Mouse (Mus musculus) embryonic facial prominence, embryonic 11.5 days (tissue): Measurements from ENCODE around the gene Tcf15. TPM values are rescaled to one million over a fixed set of nuclear protein-coding genes. Genes with fewer than 3 reads are reported as not detected.

ENCODE experiments used
- ATAC-seq: fragments of 200-750 bp; cut with Nextera tagmentation; replicated peaks from 2 replicates; pipeline ENCODE4 v1.8.0; 2017; ENCODE audit warnings: low read depth; ENCODE audit not compliant: insufficient number of reproducible peaks, low FRiP score, low TSS enrichment
- DNase-seq: peaks from one replicate; pipeline ENCODE4 v3.0.0-alpha.2; 2015; ENCODE audit warnings: low spot score
- H3K27ac ChIP-seq: fragments of 300-500 bp; sonication (generic); replicated peaks from 2 replicates; pipeline ENCODE4 v1.5.1; 2014; ENCODE audit warnings: mild to moderate bottlenecking, low read depth, low read length, control low read depth
- H3K27me3 ChIP-seq: fragments of 300-500 bp; sonication (generic); 2 replicates; pipeline ENCODE4 v1.6.1; 2014; ENCODE audit warnings: mild to moderate bottlenecking, low read length, moderate library complexity, mixed read lengths; ENCODE audit not compliant: control insufficient read depth, insufficient read depth
- H3K36me3 ChIP-seq: fragments of 300-500 bp; sonication (generic); replicated peaks from 2 replicates; pipeline ENCODE4 v1.6.1; 2014; ENCODE audit warnings: low read depth, mild to moderate bottlenecking, low read length, moderate library complexity, mixed read lengths; ENCODE audit not compliant: control insufficient read depth, insufficient read depth
- H3K4me1 ChIP-seq: fragments of 300-500 bp; sonication (generic); 2 replicates; pipeline ENCODE4 v1.6.1; 2014; ENCODE audit warnings: low read length, mixed read lengths; ENCODE audit not compliant: control insufficient read depth, insufficient read depth
- H3K4me2 ChIP-seq: fragments of 300-500 bp; sonication (generic); 2 replicates; pipeline ENCODE4 v1.6.1; 2014; ENCODE audit warnings: low read depth, mild to moderate bottlenecking, control low read depth, low read length, moderate library complexity
- H3K4me3 ChIP-seq: fragments of 300-500 bp; sonication (generic); 2 replicates; pipeline ENCODE4 v1.5.1; 2014; ENCODE audit warnings: low read depth, low read length, control low read depth
- H3K9ac ChIP-seq: fragments of 300-500 bp; sonication (generic); replicated peaks from 2 replicates; pipeline ENCODE4 v1.6.1; 2014; ENCODE audit warnings: mild to moderate bottlenecking, control low read depth, low read length
- H3K9me3 ChIP-seq: fragments of 300-500 bp; sonication (generic); replicated peaks from 2 replicates; pipeline ENCODE4 v1.6.1; 2016; ENCODE audit warnings: mild to moderate bottlenecking, low read length, inconsistent platforms, mixed read lengths; ENCODE audit not compliant: control insufficient read depth
- WGBS: fragments of 180-500 bp; shearing (Covaris S2); extraction: QIAGEN DNeasy Blood & Tissue Kit; methylation state at CpG from one replicate; pipeline ENCODE4 v1.1.7; 2014; 5-methylcytosine and 5-hydroxymethylcytosine counted together
- polyA plus RNA-seq: library from polyadenylated mRNA; unstranded; fragments of >200 nt; fragmentation: Nextera tagmentation; extraction: Ambion mirVana; gene quantifications from 2 replicates; pipeline ENCODE4 v1.2.1, GENCODE M21; 2014

Tcf15 gene
- polyA plus RNA-seq, 1 experiment from 2014 or later, result 11.3 TPM

DNA sequence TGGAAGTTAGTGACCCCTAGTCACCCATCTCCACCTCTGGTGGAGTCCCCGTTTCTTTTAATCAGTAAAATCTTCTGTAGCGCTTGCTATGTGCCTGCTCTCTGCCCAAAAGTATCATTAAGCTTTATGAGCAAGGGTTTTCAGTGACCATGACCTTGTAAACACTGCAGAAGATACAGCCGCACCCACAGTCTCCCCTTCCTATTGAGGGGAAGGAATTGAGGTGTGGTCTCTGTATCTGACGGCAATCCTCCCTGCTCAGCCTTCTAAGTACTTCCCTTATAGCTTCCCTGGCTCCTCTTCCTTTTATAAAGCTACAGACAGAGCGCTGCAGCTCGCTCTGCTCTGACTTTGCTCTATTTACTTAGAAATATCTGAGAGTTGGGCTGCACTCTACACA, 13.1 kb downstream of the Tcf15 start:
- WGBS, result 81% methylated on average over 6 of the region's 6 CpGs
- DNase-seq, result no peak
- Histone ChIP-seq H3K9ac (no peak overlapping the region), H3K4me3 (no peak overlapping the region), H3K4me1 (no peaks in the 10 kb centered on the region), H3K27ac (no peak overlapping the region), H3K27me3 (no peaks in the 10 kb centered on the region), H3K36me3 (no peaks in the 10 kb centered on the region), H3K4me2 (no peak overlapping the region), H3K9me3 (no peaks in the 10 kb centered on the region)
- no peak for ATAC-seq

DNA sequence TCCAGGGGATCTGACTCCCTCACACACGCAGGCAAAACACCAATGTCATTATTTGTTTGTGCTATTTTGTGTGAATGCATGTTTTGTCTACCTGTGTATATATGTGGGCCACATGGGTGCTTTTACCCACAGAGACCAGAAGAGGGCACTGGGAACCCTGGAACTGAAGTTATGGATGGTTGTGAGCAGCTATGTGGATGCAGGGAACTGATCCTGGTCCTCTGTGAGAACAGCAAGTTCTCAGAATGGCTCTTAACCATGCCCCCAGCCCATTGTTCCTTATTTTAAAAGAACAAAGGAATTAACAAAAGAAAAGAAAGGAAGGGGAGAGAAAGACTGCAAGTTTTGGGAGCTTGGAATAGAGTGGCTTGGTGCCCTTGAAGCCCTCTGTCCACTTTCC, 16.1 kb downstream of the Tcf15 start:
- H3K9me3 ChIP-seq, result no peaks in the 10 kb centered on the region
- no peaks in the 10 kb centered on the region for H3K36me3 ChIP-seq
- H3K4me3 ChIP-seq, result no peak overlapping the region
- H3K4me2 ChIP-seq, result no peak overlapping the region
- ATAC-seq (no peak), DNase-seq (no peak)
- H3K27me3 ChIP-seq, result no peaks in the 10 kb centered on the region
- H3K9ac ChIP-seq, result no peak overlapping the region
- WGBS, result 88% methylated on average over 1 of the region's 1 CpGs
- H3K27ac ChIP-seq, result no peak overlapping the region
- H3K4me1 ChIP-seq, result no peaks in the 10 kb centered on the region

DNA sequence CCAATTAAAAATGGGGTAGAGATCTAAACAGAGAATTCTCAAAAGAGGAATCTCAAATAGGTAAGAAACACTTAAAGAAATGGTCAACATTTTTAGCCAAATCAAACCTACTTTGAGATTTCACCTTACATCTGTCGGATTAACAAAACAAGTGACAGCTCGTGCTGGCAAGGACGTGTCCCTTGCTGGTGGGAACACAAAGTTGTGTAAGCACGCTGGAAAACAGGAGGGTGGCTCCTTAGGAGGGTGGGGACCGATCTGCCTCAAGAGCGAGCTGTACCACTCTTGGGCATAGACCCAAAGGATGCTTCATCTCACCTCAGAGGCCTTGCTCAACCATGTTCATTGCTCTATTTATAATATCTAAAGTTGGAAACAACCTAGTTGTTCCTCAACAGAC, 22.9 kb downstream of the Tcf15 start:
- Histone ChIP-seq H3K36me3 (no peaks in the 10 kb centered on the region), H3K9me3 (no peaks in the 10 kb centered on the region), H3K27me3 (no peaks in the 10 kb centered on the region), H3K9ac (no peak overlapping the region), H3K4me3 (no peak overlapping the region), H3K4me1 (no peaks in the 10 kb centered on the region), H3K4me2 (no peak overlapping the region), H3K27ac (no peak overlapping the region)
- 84% methylated on average over 6 of the region's 6 CpGs for WGBS
- DNase-seq (no peak), ATAC-seq (no peak)

DNA sequence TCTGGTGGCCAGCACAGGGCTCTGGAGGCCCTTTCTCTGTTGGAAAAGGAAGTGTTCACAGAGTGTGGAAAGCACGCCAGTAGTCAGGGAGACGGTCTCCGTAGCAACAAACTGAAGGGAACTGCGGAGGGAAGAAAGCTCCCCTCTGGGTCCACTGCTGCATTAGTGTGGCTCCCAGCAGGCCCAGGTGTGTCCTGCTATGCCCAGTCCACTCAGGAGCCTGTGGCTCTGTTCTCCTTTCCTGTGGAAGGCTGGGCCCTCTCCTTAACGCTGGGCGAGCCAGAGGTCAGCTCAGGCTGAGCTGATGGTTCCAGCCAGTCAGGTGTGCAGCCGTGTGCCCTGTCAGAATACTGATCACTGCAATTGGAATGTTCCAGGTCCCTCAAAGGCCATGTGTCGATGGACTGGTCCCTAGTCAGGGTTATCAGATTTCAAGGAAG, 24.5 kb downstream of the Tcf15 start:
- H3K4me1 ChIP-seq, result no peaks in the 10 kb centered on the region
- no peak overlapping the region for H3K27ac ChIP-seq
- WGBS, result 27% methylated on average over 8 of the region's 8 CpGs
- H3K36me3 ChIP-seq, result no peaks in the 10 kb centered on the region
- H3K4me3 ChIP-seq, result no peak overlapping the region
- no peak overlapping the region for H3K4me2 ChIP-seq
- H3K9me3 ChIP-seq, result no peaks in the 10 kb centered on the region
- H3K27me3 ChIP-seq, result no peaks in the 10 kb centered on the region
- ATAC-seq, result peak; percentile 62; the same call in 1 of the 2 replicates
- no peak overlapping the region for H3K9ac ChIP-seq
- peak; percentile 73 for DNase-seq

DNA sequence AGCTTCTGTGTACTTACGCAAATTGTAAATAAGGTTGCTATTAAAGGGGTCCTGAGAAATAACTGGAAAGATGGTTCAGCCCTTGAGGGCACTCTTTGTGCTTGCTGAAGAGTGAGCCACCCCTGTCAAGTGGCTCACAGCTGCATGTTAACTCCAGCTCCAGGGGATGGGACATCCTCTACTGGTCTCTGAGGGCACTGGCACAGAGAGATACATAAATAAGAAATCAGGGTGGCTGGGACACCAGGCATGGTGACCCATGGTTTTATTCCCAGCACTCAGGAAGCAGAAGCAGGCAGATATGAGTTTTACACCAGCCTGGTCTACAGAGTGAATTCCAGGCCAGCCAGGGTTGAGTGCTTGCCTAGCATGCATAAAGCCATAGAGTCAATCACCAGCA, 26.0 kb downstream of the Tcf15 start:
- DNase-seq (no peak), ATAC-seq (no peak)
- WGBS, result 88% methylated on average over 1 of the region's 1 CpGs
- Histone ChIP-seq H3K4me2 (no peak overlapping the region), H3K9me3 (no peaks in the 10 kb centered on the region), H3K4me3 (no peak overlapping the region), H3K9ac (no peak overlapping the region), H3K36me3 (no peaks in the 10 kb centered on the region), H3K4me1 (no peaks in the 10 kb centered on the region), H3K27ac (no peak overlapping the region), H3K27me3 (no peaks in the 10 kb centered on the region)

DNA sequence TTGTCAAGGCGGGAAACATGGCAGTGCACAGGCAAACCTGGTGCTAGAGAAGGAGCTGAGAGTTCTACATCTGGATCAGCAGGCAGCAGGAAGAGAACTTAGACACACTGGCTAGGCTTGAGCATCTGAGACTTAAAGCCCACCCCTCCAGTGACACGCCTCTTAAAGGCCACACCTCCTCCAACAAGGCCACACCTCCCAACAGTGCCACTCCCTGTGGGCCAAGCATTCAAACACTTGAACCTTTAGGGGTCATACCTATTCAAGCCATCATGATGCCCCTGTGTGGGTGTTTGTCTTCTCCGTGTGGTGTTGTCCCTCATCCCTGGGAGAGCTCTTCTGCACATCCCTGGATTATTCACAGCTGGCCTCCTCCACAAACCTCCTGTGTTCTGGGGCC, 31.5 kb downstream of the Tcf15 start:
- WGBS, result 89% methylated on average over 3 of the region's 3 CpGs

DNA sequence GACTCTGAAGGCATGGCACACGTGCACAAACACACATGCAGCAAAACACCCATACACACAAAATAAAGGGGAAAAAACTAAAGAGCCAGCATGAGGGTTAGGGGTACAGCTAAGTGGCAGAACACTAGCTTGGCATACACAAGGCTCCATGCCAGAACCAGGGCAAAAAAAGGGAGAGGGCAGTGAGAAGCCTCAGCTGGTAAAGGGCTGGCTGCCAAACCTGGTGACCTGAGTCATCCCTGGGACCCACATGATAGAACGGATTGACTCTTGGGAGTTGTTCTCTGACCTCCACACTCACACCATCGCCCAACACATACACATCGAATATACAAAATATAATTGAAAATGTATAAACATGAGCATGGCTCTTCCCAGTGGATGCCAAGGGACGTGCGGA, 33.3 kb downstream of the Tcf15 start:
- H3K27ac ChIP-seq, result no peak overlapping the region

More for the DNA sequence above, 31.5 kb downstream of the Tcf15 start:
- DNase-seq (no peak), ATAC-seq (no peak)
- Histone ChIP-seq H3K4me1 (no peaks in the 10 kb centered on the region), H3K9me3 (no peaks in the 10 kb centered on the region), H3K27me3 (no peaks in the 10 kb centered on the region), H3K4me3 (no peak overlapping the region), H3K4me2 (no peak overlapping the region), H3K36me3 (no peaks in the 10 kb centered on the region), H3K9ac (no peak overlapping the region), H3K27ac (no peak overlapping the region)

DNA sequence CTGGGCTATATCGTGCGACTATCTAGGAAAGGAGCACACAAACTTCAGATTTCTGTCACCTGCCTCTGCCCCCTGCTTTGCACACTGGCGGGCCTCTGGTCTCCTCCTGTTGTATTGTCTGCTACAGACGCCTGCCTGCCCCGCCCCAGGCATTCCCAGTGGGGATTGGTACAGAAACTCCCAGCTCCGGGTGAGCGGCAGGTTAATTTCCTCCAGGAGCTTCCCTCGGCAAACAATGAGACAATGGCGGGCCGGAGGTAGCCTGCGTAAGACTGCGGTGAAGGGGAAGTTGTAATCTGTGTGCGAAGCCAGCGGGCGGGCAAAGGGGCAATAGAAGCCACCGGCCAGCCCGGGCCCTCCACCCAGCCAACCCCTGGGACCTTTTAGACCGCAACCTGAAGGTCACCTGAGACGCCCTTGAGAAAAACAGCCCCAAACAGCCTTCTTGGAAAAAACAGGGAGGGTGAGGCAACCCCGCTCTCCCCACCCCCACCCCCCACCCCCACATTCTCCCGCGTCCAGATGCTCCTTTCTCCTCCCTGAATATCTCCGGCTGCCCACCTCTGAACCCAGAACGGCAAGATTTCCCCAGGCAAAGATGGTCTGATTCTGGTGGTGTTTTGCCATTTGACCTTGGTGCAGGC, 33.9 kb downstream of the Tcf15 start:
- DNase-seq, result peak; percentile 32
- H3K27me3 ChIP-seq, result no peaks in the 10 kb centered on the region
- H3K4me2 ChIP-seq, result peak overlapping the region; percentile 1; the same call in 1 of the 2 replicates
- H3K27ac ChIP-seq, result no peak overlapping the region
- ATAC-seq, result no peak
- no peak overlapping the region for H3K4me3 ChIP-seq
- H3K4me1 ChIP-seq, result no peaks in the 10 kb centered on the region
- peak overlapping the region; percentile 5; the same call in 1 of the 2 replicates for H3K9ac ChIP-seq
- 10% methylated on average over 23 of the region's 24 CpGs for WGBS
- H3K36me3 ChIP-seq, result no peaks in the 10 kb centered on the region
- no peaks in the 10 kb centered on the region for H3K9me3 ChIP-seq

More for the DNA sequence above, 33.3 kb downstream of the Tcf15 start:
- Histone ChIP-seq H3K36me3 (no peaks in the 10 kb centered on the region), H3K4me1 (no peaks in the 10 kb centered on the region), H3K9me3 (no peaks in the 10 kb centered on the region), H3K4me3 (no peak overlapping the region), H3K9ac (no peak overlapping the region), H3K27me3 (no peaks in the 10 kb centered on the region), H3K4me2 (no peak overlapping the region)
- WGBS, result 85% methylated on average over 6 of the region's 6 CpGs
- no peak for DNase-seq
- ATAC-seq, result no peak
